Mouse (Mus musculus) embryo, embryonic 10 days (tissue): ENCODE measurements around the gene Dbr1.

Experiments used
- DNase-seq: peaks from one replicate; pipeline ENCODE4 v3.0.0-alpha.2; 2015; ENCODE audit warnings: low spot score

Gene Dbr1

GRCm38 (mm10) chr9:99620196-99620595 lies 44.6 kb downstream of the Dbr1 start:
- DNase-seq: no peak

- DNase-seq: no peak
Measured at GRCm38 (mm10) chr9:99622034-99622433, 46.4 kb downstream of the Dbr1 start.

DNA sequence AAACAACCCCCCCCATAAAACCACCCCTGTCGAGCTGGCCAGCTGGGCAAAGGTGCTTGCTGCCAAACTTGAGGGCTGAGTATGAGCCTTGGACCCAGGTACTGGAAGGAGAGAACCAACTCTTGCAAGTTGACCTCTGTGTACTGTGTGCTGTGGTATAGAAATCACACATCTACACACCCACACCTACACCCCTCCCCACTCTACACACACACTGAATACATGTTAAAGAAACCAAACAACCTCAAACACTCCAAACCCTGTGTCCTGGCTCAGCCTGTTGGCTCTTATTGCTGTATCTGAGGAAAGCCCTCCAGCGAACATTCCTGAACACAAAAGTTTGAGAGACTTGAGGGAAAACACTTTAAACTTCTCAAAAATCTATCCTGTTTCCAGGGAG lies 47.4 kb downstream of the Dbr1 start:
- DNase-seq: no peak

GRCm38 (mm10) chr9:99624117-99624516 lies 48.5 kb downstream of the Dbr1 start:
- no peak for DNase-seq

DNA sequence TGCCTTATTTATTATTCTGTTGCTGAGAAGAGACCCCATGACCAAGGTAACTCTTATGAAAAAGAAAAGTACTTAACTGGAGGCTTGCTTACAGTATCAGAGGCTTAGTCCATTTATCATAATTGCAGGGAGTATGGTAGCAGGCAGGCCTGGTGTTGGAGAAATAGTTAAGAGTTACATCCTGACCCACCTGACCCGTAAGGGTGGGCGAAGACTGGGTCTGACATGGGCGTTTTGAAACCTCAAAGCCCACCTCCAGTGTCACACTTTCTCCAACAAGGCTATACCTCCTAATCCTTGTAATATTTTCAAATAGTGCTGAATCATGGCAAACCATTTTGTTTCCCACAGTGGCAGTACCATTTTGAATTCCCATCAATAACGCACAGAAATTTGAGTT lies 53.0 kb downstream of the Dbr1 start:
- DNase-seq: no peak

GRCm38 (mm10) chr9:99629281-99630011 lies 53.8 kb downstream of the Dbr1 start, which contains the start of gene Dzip1l:
Dzip1l (plus strand) TSS chr9:99629496.
- DNase-seq: peak; percentile 87

GRCm38 (mm10) chr9:99630071-99630470 lies 54.5 kb downstream of the Dbr1 start:
- peak; percentile 40 for DNase-seq

GRCm38 (mm10) chr9:99630528-99631125 lies 55.0 kb downstream of the Dbr1 start:
- peak; percentile 12 for DNase-seq

DNA sequence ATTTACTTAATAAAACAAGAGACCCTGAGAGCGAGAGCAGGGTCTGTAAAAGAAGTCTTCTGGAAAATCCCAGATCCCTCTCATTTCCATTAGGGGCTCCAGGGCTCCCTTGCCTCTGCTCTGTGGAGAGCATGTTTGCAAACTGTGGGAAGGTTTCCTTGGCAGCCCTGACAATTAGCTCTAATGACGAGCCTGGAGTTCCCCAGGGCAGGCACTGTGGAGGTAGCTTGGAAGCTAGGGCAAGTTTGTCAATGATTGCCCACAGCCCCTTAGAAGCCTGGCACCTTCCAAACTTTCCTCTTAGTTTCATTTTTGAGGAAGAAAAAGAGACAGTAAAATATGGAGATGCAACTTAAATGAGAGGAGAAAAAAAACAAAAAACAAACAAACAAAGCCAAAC lies 56.2 kb downstream of the Dbr1 start:
- DNase-seq: peak; percentile 22

DNA sequence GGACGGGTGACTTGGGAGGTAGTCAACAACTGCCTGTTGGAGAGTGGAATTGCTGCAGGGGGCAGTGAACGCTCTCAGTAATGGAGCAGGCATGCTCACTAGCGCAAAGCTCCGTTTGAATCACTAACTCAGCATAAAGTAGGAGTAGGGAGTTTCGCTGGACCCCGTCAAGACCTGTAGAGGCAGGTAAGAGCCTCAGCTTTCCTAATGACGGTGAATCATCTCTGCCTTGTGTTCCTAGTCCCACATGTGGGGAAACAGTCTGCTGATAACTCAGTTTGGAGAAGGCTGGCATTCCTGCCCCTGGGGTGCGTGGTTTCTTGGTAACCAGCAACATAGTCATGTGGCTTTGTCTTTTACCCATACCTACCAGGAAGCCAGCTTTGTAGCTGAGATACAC lies 56.7 kb downstream of the Dbr1 start:
- DNase-seq: peak; percentile 37
